Mouse (Mus musculus) megakaryocyte-erythroid progenitor cell, adult 5 weeks (primary cell): ENCODE data around the gene Rnaset2b. TPM values are rescaled to one million over a fixed set of nuclear protein-coding genes. Genes with fewer than 3 reads are reported as not detected.

Source experiments
- polyA plus RNA-seq: library from polyadenylated mRNA; stranded (reverse); fragments of >175 nt; gene quantifications from 2 replicates; pipeline ENCODE4 v1.2.3, GENCODE M21; 2012

Gene Rnaset2b
- 1,041 and 1,496 TPM in 2 replicates for polyA plus RNA-seq

GRCm38 (mm10) chr17:6970334-6970733, at the start of gene Rnaset2b:
TSS of gene Rnaset2b (plus strand) at chr17:6970634.

GRCm38 (mm10) chr17:6947984-6948768, 22.3 kb upstream of the Rnaset2b start, which contains the start of gene Rsph3b:
TSS of gene Rsph3b (minus strand) at chr17:6948682.

GRCm38 (mm10) chr17:6960776-6961175, 9.7 kb upstream of the Rnaset2b start, which contains the start of gene Tagap1:
TSS of gene Tagap1 (minus strand) at chr17:6961156.

GRCm38 (mm10) chr17:6978287-6979248, 8.1 kb downstream of the Rnaset2b start, which contains the start of gene Gm49721:
TSS of gene Gm49721 (plus strand) at chr17:6978904.

GRCm38 (mm10) chr17:7025257-7025656, 54.8 kb downstream of the Rnaset2b start, which contains the start of gene Gm1604a:
TSS of gene Gm1604a (plus strand) at chr17:7025568.

Other genes starting within 250 kb of the Rnaset2b start
- 288 and 493 TPM in 2 replicates for gene Ezr, start 187.8 kb upstream of the Rnaset2b start, polyA plus RNA-seq
- 53.8 and 57.6 TPM in 2 replicates for gene Rsph3b, start 22.0 kb upstream of the Rnaset2b start, polyA plus RNA-seq
- 9.3 and 9.6 TPM in 2 replicates for gene Tagap1, start 9.5 kb upstream of the Rnaset2b start, polyA plus RNA-seq
- gene Gm49721, start 8.3 kb downstream of the Rnaset2b start, polyA plus RNA-seq, result not detected in 2 replicates
- 22.3 and 32.0 TPM in 2 replicates for gene Gm1604a, start 54.9 kb downstream of the Rnaset2b start, polyA plus RNA-seq
- gene Rps6ka2, start 199.5 kb downstream of the Rnaset2b start, polyA plus RNA-seq, result 4.6 and 7.2 TPM in 2 replicates